Comparison of ENCODE assay signal across 1 mouse cellular context in the genomic region with DNA sequence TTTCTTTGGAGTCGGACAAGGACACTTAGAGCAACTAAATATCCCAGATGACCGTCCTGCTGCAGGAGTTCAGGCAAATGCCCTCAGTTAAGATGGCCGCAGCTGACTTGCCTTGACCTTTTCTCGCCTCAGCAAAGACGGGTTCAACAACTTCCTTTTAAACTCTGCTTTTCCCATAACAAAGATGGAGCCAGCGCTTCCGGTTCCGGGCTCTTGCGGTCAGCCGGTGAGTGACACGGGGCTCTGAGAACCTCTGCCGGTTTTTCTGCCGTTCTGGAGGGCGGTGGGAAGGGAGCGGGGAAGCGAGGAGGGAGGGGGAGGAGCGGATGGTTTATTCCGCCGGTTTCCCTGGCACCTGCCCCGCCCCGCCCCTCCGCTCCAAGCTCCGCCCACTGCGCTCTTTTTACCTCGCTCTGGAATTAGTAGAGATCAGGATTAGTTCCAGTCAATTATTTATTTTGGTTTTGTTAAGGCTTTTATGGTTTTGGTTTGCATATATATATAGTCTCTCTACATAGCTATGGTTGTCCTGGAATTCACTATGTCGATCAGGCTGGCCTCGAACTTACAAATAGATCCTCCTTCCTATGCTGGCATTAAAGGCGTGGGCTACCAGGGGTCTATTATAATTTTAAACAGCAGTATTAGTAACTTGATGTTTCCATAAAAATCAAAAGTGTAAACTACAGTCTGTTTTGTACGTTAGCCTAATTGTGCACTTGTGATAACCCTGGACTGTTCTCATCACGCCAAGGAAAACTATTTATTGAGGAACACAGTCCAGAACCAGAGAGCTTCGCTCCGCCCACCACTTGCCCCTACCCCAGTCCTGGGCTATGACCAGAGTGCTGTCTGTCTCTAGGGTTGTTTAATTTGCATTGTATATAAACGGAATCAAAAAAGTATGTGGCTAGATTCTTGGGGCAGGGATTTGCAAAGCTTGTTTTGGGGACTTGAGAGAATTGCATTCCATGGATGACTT.
TF ChIP-seq lines count a peak whose summit lies in the region.

Shld1 (plus strand) TSS at position 176 of the 982 bp plus-strand sequence.

TF ChIP-seq in CH12.LX, 34 proteins besides CTCF, POLR2A, EP300 and RAD21 (continued from another document):
- 0 out of 2 replicates have a peak, but pooled peaks have one; percentile 45 for TF ChIP-seq ETS1 (conservative IDR thresholded peaks at IDR 0.05; ENCODE audit: low read depth, low read length)
- TF ChIP-seq RCOR1 (conservative IDR thresholded peaks at IDR 0.05; ENCODE audit: low read depth, low read length), result peak; percentile 99
- no peak for TF ChIP-seq ZKSCAN1 (IDR thresholded peaks at IDR 0.05; ENCODE audit: borderline replicate concordance, low read depth, low read length)
- TF ChIP-seq PAX5 (IDR thresholded peaks at IDR 0.05; ENCODE audit: low read length), result no peak
- peak; percentile 93 for TF ChIP-seq ELF1 (IDR thresholded peaks at IDR 0.05; ENCODE audit: low read depth, low read length)
- TF ChIP-seq MAX (IDR thresholded peaks at IDR 0.05; ENCODE audit: low read length), result peak; percentile 31; the same call in 1 of the 2 replicates
- TF ChIP-seq CHD1 (IDR thresholded peaks at IDR 0.05; ENCODE audit: low read depth, low read length), result no peak
- peak; percentile 82 for TF ChIP-seq TCF12 (IDR thresholded peaks at IDR 0.05; ENCODE audit: low read depth, low read length)
- no peak for TF ChIP-seq USF1 (IDR thresholded peaks at IDR 0.05; ENCODE audit: low read depth, low read length)
- TF ChIP-seq KAT2A (IDR thresholded peaks at IDR 0.05; ENCODE audit: insufficient replicate concordance, low read length), result peak; percentile 98
- TF ChIP-seq JUN (IDR thresholded peaks at IDR 0.05; ENCODE audit: insufficient read depth, low read depth, low read length), result no peak
- TF ChIP-seq POLR2AphosphoS2 (IDR thresholded peaks at IDR 0.05; ENCODE audit: low read depth, low read length), result 0 out of 2 replicates have a peak, but pooled peaks have one; percentile 34
- peak; percentile 81 for TF ChIP-seq MEF2A (IDR thresholded peaks at IDR 0.05; ENCODE audit: borderline replicate concordance, low read depth, low read length)
- TF ChIP-seq NRF1 (IDR thresholded peaks at IDR 0.05; ENCODE audit: low read depth, low read length), result peak; percentile 85
- peak; percentile 99 for TF ChIP-seq HCFC1 (IDR thresholded peaks at IDR 0.05; ENCODE audit: low read depth, low read length)
- no peak for TF ChIP-seq SMC3 (IDR thresholded peaks at IDR 0.05; ENCODE audit: low read depth, low read length)
- TF ChIP-seq IRF4 (IDR thresholded peaks at IDR 0.05; ENCODE audit: low read depth, low read length), result peak; percentile 73
- TF ChIP-seq ZNF384 (IDR thresholded peaks at IDR 0.05; ENCODE audit: low read depth, low read length), result no peak
- TF ChIP-seq MXI1 (IDR thresholded peaks at IDR 0.05; ENCODE audit: low read depth, low read length), result peak; percentile 52; the same call in 1 of the 2 replicates
- TF ChIP-seq MAZ (IDR thresholded peaks at IDR 0.05; ENCODE audit: low read depth, low read length), result peak; percentile 95
- TF ChIP-seq E2F4 (IDR thresholded peaks at IDR 0.05; ENCODE audit: insufficient replicate concordance, low read depth, low read length), result peak; percentile 83; the same call in 1 of the 2 replicates
- TF ChIP-seq ZC3H11A (IDR thresholded peaks at IDR 0.05; ENCODE audit: low read depth, low read length), result no peak
- peak; percentile 91 for TF ChIP-seq CHD2 (IDR thresholded peaks at IDR 0.05; ENCODE audit: low read length)
- peak; percentile 58; the same call in 1 of the 2 replicates for TF ChIP-seq GABPA (IDR thresholded peaks at IDR 0.05; ENCODE audit: insufficient replicate concordance, low read depth, low read length)
- TF ChIP-seq UBTF (IDR thresholded peaks at IDR 0.05; ENCODE audit: low read depth, low read length), result no peak
